Mouse (Mus musculus) neural tube, embryonic 12.5 days (tissue): ENCODE results near the gene Zfp1. TPM values are rescaled to one million over a fixed set of nuclear protein-coding genes. Genes with fewer than 3 reads are reported as not detected.

ENCODE experiments used
- ATAC-seq: fragments of 200-750 bp; cut with Nextera tagmentation; 2 replicates; pipeline ENCODE4 v1.8.0; 2017; ENCODE audit warnings: low read depth, mild to moderate bottlenecking, moderate TSS enrichment, moderate library complexity; ENCODE audit not compliant: low FRiP score
- H3K27ac ChIP-seq: fragments of 300-500 bp; sonication (generic); 2 replicates; pipeline ENCODE4 v1.5.1; 2016
- H3K27me3 ChIP-seq: fragments of 300-500 bp; sonication (generic); replicated peaks from 2 replicates; pipeline ENCODE4 v1.6.1; 2016; ENCODE audit warnings: mild to moderate bottlenecking
- H3K36me3 ChIP-seq: fragments of 300-500 bp; sonication (generic); 2 replicates; pipeline ENCODE4 v1.6.1; 2016; ENCODE audit warnings: mild to moderate bottlenecking
- H3K4me1 ChIP-seq: fragments of 300-500 bp; sonication (generic); 2 replicates; pipeline ENCODE4 v1.6.1; 2016
- H3K4me2 ChIP-seq: fragments of 300-500 bp; sonication (generic); replicated peaks from 2 replicates; pipeline ENCODE4 v1.6.1; 2016; ENCODE audit warnings: mild to moderate bottlenecking
- H3K4me3 ChIP-seq: fragments of 300-500 bp; sonication (generic); 2 replicates; pipeline ENCODE4 v1.5.1; 2016
- H3K9ac ChIP-seq: fragments of 300-500 bp; sonication (generic); 2 replicates; pipeline ENCODE4 v1.6.1; 2016; ENCODE audit warnings: mild to moderate bottlenecking
- H3K9me3 ChIP-seq: fragments of 300-500 bp; sonication (generic); 2 replicates; pipeline ENCODE4 v1.6.1; 2016; ENCODE audit warnings: mild to moderate bottlenecking
- WGBS: fragments of 180-500 bp; shearing (Covaris S2); methylation state at CpG from one replicate; pipeline ENCODE4 v1.1.7; 2016; 5-methylcytosine and 5-hydroxymethylcytosine counted together
- microRNA-seq: library from miRNA; unstranded; fragments of <30 nt; microRNA quantifications from one replicate; pipeline ENCODE4, GENCODE M21; 2017
- polyA plus RNA-seq: library from polyadenylated mRNA; unstranded; fragments of >200 nt; fragmentation: Nextera tagmentation; extraction: Ambion mirVana; gene quantifications from 2 replicates; pipeline ENCODE4 v1.2.1, GENCODE M21; 2016

Zfp1 gene
- polyA plus RNA-seq, 1 experiment from 2014 or later, result 25.4 TPM

- ATAC-seq, result no peak
- no peaks in the 10 kb centered on the region for H3K27me3 ChIP-seq
- H3K4me3 ChIP-seq, result no peak overlapping the region
- peaks cover 48% of the 10 kb centered on the region for H3K36me3 ChIP-seq
- no peak overlapping the region for H3K4me2 ChIP-seq
- H3K4me1 ChIP-seq, result peaks cover 42% of the 10 kb centered on the region
- no peak overlapping the region for H3K9ac ChIP-seq
- H3K9me3 ChIP-seq, result no peaks in the 10 kb centered on the region
- H3K27ac ChIP-seq, result no peak overlapping the region
- 66% methylated on average over 5 of the region's 5 CpGs for WGBS
Measured at GRCm38 (mm10) chr8:111718937-111719336, 75.7 kb downstream of the Zfp1 start.

- Histone ChIP-seq H3K27ac (no peak overlapping the region), H3K27me3 (no peaks in the 10 kb centered on the region), H3K9ac (no peak overlapping the region), H3K9me3 (no peaks in the 10 kb centered on the region), H3K36me3 (peaks cover 36% of the 10 kb centered on the region), H3K4me3 (no peak overlapping the region), H3K4me1 (peaks cover 39% of the 10 kb centered on the region), H3K4me2 (no peak overlapping the region)
- whole genome bisulfite sequencing, result 72% methylated on average over 4 of the region's 4 CpGs
- ATAC-seq, result no peak
Measured at GRCm38 (mm10) chr8:111720115-111720544, 76.9 kb downstream of the Zfp1 start.

Small RNA genes lying within 50 kb of the gene (microRNA-seq; reads per million reads assigned to microRNA genes)
- not detected for gene Mir7076

Other genes with a start within 250 kb of the Zfp1 start
- not detected in 2 replicates for gene Fa2h, start 249.6 kb upstream of the Zfp1 start, polyA plus RNA-seq
- gene Wdr59, start 121.3 kb upstream of the Zfp1 start, polyA plus RNA-seq, result 6.3 and 6.8 TPM in 2 replicates
- 113 and 118 TPM in 2 replicates for gene Znrf1, start 107.3 kb upstream of the Zfp1 start, polyA plus RNA-seq
- gene Ldhd, start 13.0 kb upstream of the Zfp1 start, polyA plus RNA-seq, result 0.46 and 0.49 TPM in 2 replicates
- gene Ctrb1, start 47.6 kb downstream of the Zfp1 start, polyA plus RNA-seq, result not detected in 2 replicates
- gene Bcar1, start 100.4 kb downstream of the Zfp1 start, polyA plus RNA-seq, result 55.9 and 61.5 TPM in 2 replicates
- gene Cfdp1, start 210.9 kb downstream of the Zfp1 start, polyA plus RNA-seq, result 177 and 201 TPM in 2 replicates
- 6.0 and 7.8 TPM in 2 replicates for gene Tmem170, start 233.3 kb downstream of the Zfp1 start, polyA plus RNA-seq